Mouse (Mus musculus) limb, embryonic 14.5 days (tissue): ENCODE results near the gene Tinagl1. TPM values are rescaled to one million over a fixed set of nuclear protein-coding genes. Genes with fewer than 3 reads are reported as not detected.

Experiments used
- ATAC-seq: fragments of 200-750 bp; cut with Nextera tagmentation; 2 replicates; pipeline ENCODE4 v1.8.0; 2017; ENCODE audit warnings: low read depth, moderate number of reproducible peaks, moderate TSS enrichment; ENCODE audit not compliant: low FRiP score
- DNase-seq: peaks from one replicate; pipeline ENCODE4 v3.0.0-alpha.2; 2015; ENCODE audit warnings: low spot score
- H3K27ac ChIP-seq: fragments of 300-500 bp; sonication (generic); replicated peaks from 2 replicates; pipeline ENCODE4 v1.5.1; 2014; ENCODE audit warnings: low read depth, mild to moderate bottlenecking, low read length, moderate library complexity, mixed read lengths
- H3K27me3 ChIP-seq: fragments of 300-500 bp; sonication (generic); 2 replicates; pipeline ENCODE4 v1.6.1; 2014; ENCODE audit warnings: low read length, mixed read lengths; ENCODE audit not compliant: control insufficient read depth, insufficient read depth
- H3K36me3 ChIP-seq: fragments of 300-500 bp; sonication (generic); 2 replicates; pipeline ENCODE4 v1.6.1; 2014; ENCODE audit warnings: mild to moderate bottlenecking, low read length, moderate library complexity, mixed read lengths; ENCODE audit not compliant: control insufficient read depth, insufficient read depth
- H3K4me1 ChIP-seq: fragments of 300-500 bp; sonication (generic); 2 replicates; pipeline ENCODE4 v1.6.1; 2014; ENCODE audit warnings: antibody characterized with exemption, low read length, mixed read lengths; ENCODE audit not compliant: control insufficient read depth, insufficient read depth
- H3K4me2 ChIP-seq: fragments of 300-500 bp; sonication (generic); replicated peaks from 2 replicates; pipeline ENCODE4 v1.6.1; 2014; ENCODE audit warnings: low read depth, mild to moderate bottlenecking, low read length, moderate library complexity; ENCODE audit not compliant: severe bottlenecking
- H3K4me3 ChIP-seq: fragments of 300-500 bp; sonication (generic); replicated peaks from 2 replicates; pipeline ENCODE4 v1.5.1; 2014; ENCODE audit warnings: low read length
- H3K9ac ChIP-seq: fragments of 300-500 bp; sonication (generic); 2 replicates; pipeline ENCODE4 v1.6.1; 2014; ENCODE audit warnings: mild to moderate bottlenecking, low read depth, low read length, moderate library complexity; ENCODE audit not compliant: severe bottlenecking
- H3K9me3 ChIP-seq: fragments of 300-500 bp; sonication (generic); 2 replicates; pipeline ENCODE4 v1.6.1; 2016; ENCODE audit warnings: low read length; ENCODE audit not compliant: control insufficient read depth
- POLR2A ChIP-seq: fragments of 200-500 bp; IDR thresholded peaks from 2 replicates; pipeline ENCODE4 v1.8.0; 2012; ENCODE audit warnings: inconsistent platforms, mild to moderate bottlenecking, moderate library complexity, borderline replicate concordance; ENCODE audit not compliant: insufficient read depth, insufficient read length; ENCODE audit errors: extremely low read depth
- WGBS: fragments of 180-500 bp; shearing (Covaris S2); extraction: QIAGEN DNeasy Blood & Tissue Kit; methylation state at CpG from one replicate; pipeline ENCODE4 v1.1.7; 2014; 5-methylcytosine and 5-hydroxymethylcytosine counted together
- polyA plus RNA-seq, 2 experiments: library from polyadenylated mRNA; depleted of rRNA in 1 of 2; stranded (reverse) in 1 of 2; unstranded in 1 of 2; fragments of >200 nt; fragmentation: Nextera tagmentation in 1 of 2; extraction: Ambion mirVana in 1 of 2; gene quantifications; 2 replicates each; pipeline versions ENCODE4 v1.2.1 to v1.2.3; 2012 to 2014

Tinagl1 gene
- polyA plus RNA-seq, 2 experiments = 13.6 to 19.9 TPM

DNA sequence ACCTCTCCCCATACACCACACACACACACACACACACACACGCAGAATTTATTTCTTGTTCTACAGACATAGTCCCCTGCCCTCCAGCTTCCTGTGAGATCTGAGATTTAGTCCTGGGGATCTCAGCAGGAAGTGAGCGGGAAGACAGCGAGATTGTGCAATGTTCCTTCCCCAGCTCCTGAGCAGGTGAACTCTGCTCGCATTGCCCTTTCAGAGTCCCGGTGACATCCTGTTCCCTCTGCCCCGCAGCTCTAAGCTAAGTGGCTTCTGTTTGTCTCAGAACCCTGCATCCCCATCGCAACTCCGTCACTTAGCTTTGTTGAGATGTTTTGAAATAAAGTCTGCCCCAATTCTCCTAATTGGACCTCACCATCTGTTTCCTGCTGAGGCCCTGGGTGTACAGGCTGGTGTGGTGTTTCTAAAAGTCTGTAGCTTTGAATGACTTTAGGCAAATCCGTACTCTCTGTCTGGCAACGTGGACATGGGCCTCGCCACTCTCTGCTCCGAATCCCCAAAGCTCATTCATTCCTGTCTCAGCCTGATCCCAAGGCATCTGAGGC lies 18.0 kb downstream of the Tinagl1 start:
- no peak for TF ChIP-seq POLR2A
- Histone ChIP-seq H3K27ac (no peak overlapping the region), H3K4me3 (no peak overlapping the region), H3K4me1 (no peaks in the 10 kb centered on the region), H3K9ac (no peak overlapping the region), H3K27me3 (peaks cover 14% of the 10 kb centered on the region), H3K4me2 (no peak overlapping the region), H3K36me3 (no peaks in the 10 kb centered on the region), H3K9me3 (no peaks in the 10 kb centered on the region)
- ATAC-seq (no peak), DNase-seq (no peak)
- 67% methylated on average over 12 of the region's 12 CpGs for WGBS

DNA sequence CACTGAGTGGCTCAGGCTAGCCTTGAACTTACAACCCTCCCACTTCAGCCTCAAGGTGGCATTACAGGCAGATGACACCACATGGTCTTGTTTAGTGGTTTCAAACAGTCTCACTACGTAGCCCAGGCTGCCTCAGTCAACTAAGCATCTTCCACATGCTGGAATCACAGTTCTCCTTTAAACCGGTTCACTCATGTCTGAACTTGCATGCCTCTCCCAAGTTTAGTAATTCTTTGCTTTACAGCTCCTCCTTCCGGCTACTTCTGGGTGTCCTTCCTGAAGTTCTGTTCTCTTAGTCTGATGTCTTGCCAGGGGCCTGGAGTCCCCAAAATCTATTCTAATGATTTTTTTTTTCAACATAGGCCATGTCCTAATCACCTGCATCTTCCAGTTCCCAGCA lies 20.7 kb downstream of the Tinagl1 start:
- TF ChIP-seq POLR2A = no peak
- H3K27me3 ChIP-seq = peaks cover 14% of the 10 kb centered on the region
- no peak for ATAC-seq
- H3K4me2 ChIP-seq = no peak overlapping the region
- no peaks in the 10 kb centered on the region for H3K9me3 ChIP-seq
- H3K9ac ChIP-seq = no peak overlapping the region
- no peak overlapping the region for H3K27ac ChIP-seq
- no peak overlapping the region for H3K4me3 ChIP-seq
- no peaks in the 10 kb centered on the region for H3K4me1 ChIP-seq
- WGBS = 72% methylated on average over 3 of the region's 3 CpGs
- DNase-seq = no peak
- H3K36me3 ChIP-seq = no peaks in the 10 kb centered on the region

DNA sequence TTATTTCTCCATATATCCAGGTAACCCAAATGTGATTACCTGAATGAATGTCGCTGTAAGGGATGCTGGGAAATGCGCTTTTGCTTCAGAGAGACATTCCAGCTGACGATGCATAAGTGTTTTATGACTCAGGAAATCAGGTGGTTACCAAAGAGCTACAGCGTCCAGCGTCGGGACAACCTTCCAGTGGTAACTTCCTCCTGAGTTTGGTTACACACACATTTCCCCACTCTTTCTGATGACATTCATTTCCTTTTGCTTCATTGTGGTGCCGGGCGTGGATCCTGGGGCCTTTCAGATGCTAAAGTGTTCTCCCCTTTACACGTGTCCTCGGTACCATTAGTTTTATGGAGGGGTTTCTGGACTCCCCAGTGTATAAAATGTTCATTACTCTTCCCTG lies 26.5 kb downstream of the Tinagl1 start:
- Histone ChIP-seq H3K27me3 (peaks cover 5% of the 10 kb centered on the region), H3K4me1 (no peaks in the 10 kb centered on the region), H3K4me2 (no peak overlapping the region), H3K27ac (no peak overlapping the region), H3K9ac (no peak overlapping the region), H3K36me3 (no peaks in the 10 kb centered on the region), H3K4me3 (no peak overlapping the region), H3K9me3 (peaks cover 4% of the 10 kb centered on the region; the same call in 1 of the 2 replicates)
- 63% methylated on average over 10 of the region's 10 CpGs for whole genome bisulfite sequencing
- TF ChIP-seq POLR2A = no peak
- no peak for DNase-seq
- no peak for ATAC-seq

DNA sequence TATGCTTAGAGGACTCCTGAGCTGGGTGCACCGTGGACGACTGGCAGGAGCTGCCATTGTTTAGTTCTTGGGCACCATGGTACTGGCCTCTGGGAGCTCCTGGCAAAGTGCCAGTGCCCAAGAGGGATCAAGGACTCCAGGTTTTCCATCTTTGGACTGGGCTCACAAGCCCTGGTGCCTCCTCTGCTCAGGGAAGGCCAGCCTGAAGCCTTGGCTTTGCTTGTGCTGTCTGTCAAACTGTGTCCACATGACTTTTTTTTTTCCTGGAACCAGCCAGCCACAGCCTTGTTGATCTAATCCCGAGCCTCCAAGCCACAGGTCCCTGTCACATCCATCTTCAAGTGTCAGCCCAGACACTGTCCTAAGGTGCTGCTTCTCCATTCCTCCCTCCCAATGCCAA lies 33.1 kb downstream of the Tinagl1 start:
- H3K36me3 ChIP-seq = no peaks in the 10 kb centered on the region
- H3K27ac ChIP-seq = no peak overlapping the region
- DNase-seq (no peak), ATAC-seq (no peak)
- TF ChIP-seq POLR2A = no peak
- H3K4me2 ChIP-seq = no peak overlapping the region
- peaks cover 4% of the 10 kb centered on the region; the same call in 1 of the 2 replicates for H3K9me3 ChIP-seq
- H3K9ac ChIP-seq = no peak overlapping the region
- H3K27me3 ChIP-seq = peaks cover 39% of the 10 kb centered on the region
- 52% methylated on average over 3 of the region's 3 CpGs for WGBS
- no peak overlapping the region for H3K4me3 ChIP-seq
- H3K4me1 ChIP-seq = peaks cover 7% of the 10 kb centered on the region

DNA sequence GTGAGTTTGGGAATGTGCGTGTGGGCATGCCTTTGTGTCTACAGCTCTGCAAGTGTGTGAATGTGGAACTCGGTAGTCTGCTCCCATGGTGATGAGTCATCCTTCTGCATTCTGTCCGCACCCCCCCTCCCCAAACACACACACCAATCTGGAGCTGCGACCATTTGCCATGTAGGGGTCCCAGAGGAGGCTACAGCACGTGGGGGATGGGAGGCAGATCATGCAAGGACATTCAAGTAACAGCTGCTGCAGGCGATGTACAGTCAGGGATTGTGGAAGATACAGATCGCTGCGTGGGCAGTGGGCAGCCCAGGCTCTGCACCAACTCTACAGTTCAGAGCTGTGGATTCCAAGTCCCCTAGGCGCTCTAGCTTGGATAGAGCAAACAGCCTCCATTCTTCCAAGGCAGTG lies 33.9 kb downstream of the Tinagl1 start:
- Histone ChIP-seq H3K4me3 (no peak overlapping the region), H3K27ac (no peak overlapping the region), H3K4me1 (peaks cover 7% of the 10 kb centered on the region), H3K36me3 (no peaks in the 10 kb centered on the region), H3K9me3 (peaks cover 4% of the 10 kb centered on the region; the same call in 1 of the 2 replicates), H3K27me3 (peaks cover 42% of the 10 kb centered on the region), H3K9ac (no peak overlapping the region), H3K4me2 (no peak overlapping the region)
- no peak for TF ChIP-seq POLR2A
- WGBS = 61% methylated on average over 9 of the region's 9 CpGs
- DNase-seq (no peak), ATAC-seq (no peak)

DNA sequence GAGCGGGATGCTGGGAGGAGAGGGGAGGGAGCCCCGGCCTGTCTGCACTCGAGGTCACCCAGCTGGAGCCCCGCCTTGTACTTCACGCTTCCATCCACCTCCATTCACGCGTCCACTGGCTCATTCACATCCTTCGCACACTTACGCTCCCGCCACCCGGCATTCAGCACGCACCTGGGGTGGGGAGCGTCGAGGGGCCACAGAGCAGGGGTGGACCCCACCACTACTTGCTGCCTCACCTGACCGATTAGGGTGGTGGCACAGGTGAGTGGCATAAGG lies 35.8 kb downstream of the Tinagl1 start, which contains the start of gene Hcrtr1:
Hcrtr1 (minus strand) TSS at position 146 of the 279 bp plus-strand sequence.
- Histone ChIP-seq H3K4me3 (peak within 1 kb of the TSS; percentile 37), H3K27ac (no peak within 1 kb of the TSS), H3K9ac (peak within 1 kb of the TSS; percentile 40; the same call in 1 of the 2 replicates), H3K4me1 (peaks cover 7% of the 10 kb centered on the region), H3K4me2 (peak within 1 kb of the TSS; percentile 65), H3K36me3 (no peaks in the 10 kb centered on the region), H3K9me3 (no peaks in the 10 kb centered on the region), H3K27me3 (peaks cover 42% of the 10 kb centered on the region)
- no peak for TF ChIP-seq POLR2A
- no peak for DNase-seq
- WGBS = under 1% methylated on average over 15 of the region's 15 CpGs
- no peak for ATAC-seq
